Mouse (Mus musculus): Measurements from ENCODE around the gene Asah2. TPM values are rescaled to one million over a fixed set of nuclear protein-coding genes. Genes with fewer than 3 reads are reported as not detected.
A peak's percentile ranks its signal among the peaks of the same experiment; 100 is the strongest.

Asah2 gene
- total and polyA plus RNA-seq, 2 experiments from 2014 or later: 0.44 to 2.6 TPM

- H3K36me3 ChIP-seq (ENCODE audit: insufficient read depth): no peaks in the 10 kb centered on the region
- no peak overlapping the region for H3K9ac ChIP-seq
- no peak overlapping the region for H3K27ac ChIP-seq (ENCODE audit: low read depth, low read length)
- no peak overlapping the region for H3K4me2 ChIP-seq (ENCODE audit: low read depth)
- no peak overlapping the region for H3K4me3 ChIP-seq (ENCODE audit: low read depth, low read length)
- no peaks in the 10 kb centered on the region for H3K4me1 ChIP-seq (ENCODE audit: insufficient read depth)
- 83% methylated on average over 2 of the region's 2 CpGs for WGBS
- no peaks in the 10 kb centered on the region for H3K27me3 ChIP-seq (ENCODE audit: insufficient read depth, low read length)
- no peaks in the 10 kb centered on the region for H3K9me3 ChIP-seq (ENCODE audit: low read length)
- no peak for DNase-seq
- ATAC-seq: no peak
- no peak for TF ChIP-seq CTCF (IDR thresholded peaks at IDR 0.05; ENCODE audit: low read depth)
These were observed 132.1 kb downstream of the Asah2 start for GRCm38 (mm10) chr19:31975882-31976281.

- no peaks in the 10 kb centered on the region for H3K9me3 ChIP-seq (ENCODE audit: low read length)
- peak; percentile 98 for ATAC-seq
- H3K27ac ChIP-seq (ENCODE audit: low read depth, low read length): no peak overlapping the region
- no peak overlapping the region for H3K9ac ChIP-seq
- WGBS: 9% methylated on average over 6 of the region's 6 CpGs
- no peaks in the 10 kb centered on the region for H3K4me1 ChIP-seq (ENCODE audit: insufficient read depth)
- no peaks in the 10 kb centered on the region for H3K27me3 ChIP-seq (ENCODE audit: insufficient read depth, low read length)
- no peaks in the 10 kb centered on the region for H3K36me3 ChIP-seq (ENCODE audit: insufficient read depth)
- peak; percentile 98 for TF ChIP-seq CTCF (IDR thresholded peaks at IDR 0.05; ENCODE audit: low read depth)
- no peak overlapping the region for H3K4me2 ChIP-seq (ENCODE audit: low read depth)
- H3K4me3 ChIP-seq (ENCODE audit: low read depth, low read length): no peak overlapping the region
- peak; percentile 94 for DNase-seq
These were observed 136.0 kb downstream of the Asah2 start for GRCm38 (mm10) chr19:31971998-31972397.

- no peak overlapping the region for H3K27ac ChIP-seq (ENCODE audit: low read depth, low read length)
- no peak overlapping the region for H3K4me3 ChIP-seq (ENCODE audit: low read depth, low read length)
- no peak for TF ChIP-seq CTCF (IDR thresholded peaks at IDR 0.05; ENCODE audit: low read depth)
- H3K27me3 ChIP-seq (ENCODE audit: insufficient read depth, low read length): no peaks in the 10 kb centered on the region
- H3K9ac ChIP-seq: no peak overlapping the region
- ATAC-seq (no peak), DNase-seq (no peak)
- 55% methylated on average over 3 of the region's 3 CpGs for WGBS
- no peaks in the 10 kb centered on the region for H3K36me3 ChIP-seq (ENCODE audit: insufficient read depth)
- H3K4me2 ChIP-seq (ENCODE audit: low read depth): no peak overlapping the region
- no peaks in the 10 kb centered on the region for H3K4me1 ChIP-seq (ENCODE audit: insufficient read depth)
- H3K9me3 ChIP-seq (ENCODE audit: low read length): no peaks in the 10 kb centered on the region
These were observed 136.6 kb downstream of the Asah2 start for GRCm38 (mm10) chr19:31971405-31971804.

GRCm38 (mm10) chr19:31967933-31968532 lies 140.0 kb downstream of the Asah2 start:
- DNase-seq (peak; percentile 54), ATAC-seq (peak; percentile 55)
- 72% methylated on average over 5 of the region's 5 CpGs for WGBS
- Histone ChIP-seq H3K36me3 (ENCODE audit: insufficient read depth) (no peaks in the 10 kb centered on the region), H3K27me3 (ENCODE audit: insufficient read depth, low read length) (no peaks in the 10 kb centered on the region), H3K4me2 (ENCODE audit: low read depth) (no peak overlapping the region), H3K4me1 (ENCODE audit: insufficient read depth) (no peaks in the 10 kb centered on the region), H3K27ac (ENCODE audit: low read depth, low read length) (no peak overlapping the region), H3K9ac (no peak overlapping the region), H3K9me3 (ENCODE audit: low read length) (no peaks in the 10 kb centered on the region), H3K4me3 (ENCODE audit: low read depth, low read length) (no peak overlapping the region)
- peak; percentile 53 for TF ChIP-seq CTCF (IDR thresholded peaks at IDR 0.05; ENCODE audit: low read depth)

- Histone ChIP-seq H3K27ac (ENCODE audit: low read depth, low read length) (no peak overlapping the region), H3K9ac (no peak overlapping the region), H3K4me2 (ENCODE audit: low read depth) (no peak overlapping the region), H3K4me1 (ENCODE audit: insufficient read depth) (no peaks in the 10 kb centered on the region), H3K9me3 (ENCODE audit: low read length) (no peaks in the 10 kb centered on the region), H3K36me3 (ENCODE audit: insufficient read depth) (no peaks in the 10 kb centered on the region), H3K27me3 (ENCODE audit: insufficient read depth, low read length) (no peaks in the 10 kb centered on the region), H3K4me3 (ENCODE audit: low read depth, low read length) (no peak overlapping the region)
- 64% methylated on average over 3 of the region's 3 CpGs for WGBS
- no peak for DNase-seq
- ATAC-seq: no peak
- TF ChIP-seq CTCF (IDR thresholded peaks at IDR 0.05; ENCODE audit: low read depth): no peak
These were observed 144.9 kb downstream of the Asah2 start for GRCm38 (mm10) chr19:31963147-31963546.

GRCm38 (mm10) chr19:31960434-31960833 lies 147.6 kb downstream of the Asah2 start:
- no peak for DNase-seq

GRCm38 (mm10) chr19:31956359-31956758 lies 151.7 kb downstream of the Asah2 start:
- 73% methylated on average over 2 of the region's 2 CpGs for WGBS
- no peak for TF ChIP-seq CTCF (IDR thresholded peaks at IDR 0.05; ENCODE audit: low read depth)
- no peaks in the 10 kb centered on the region for H3K27me3 ChIP-seq (ENCODE audit: insufficient read depth, low read length)
- no peaks in the 10 kb centered on the region for H3K4me1 ChIP-seq (ENCODE audit: insufficient read depth)
- no peak overlapping the region for H3K27ac ChIP-seq (ENCODE audit: low read depth, low read length)
- no peak overlapping the region for H3K4me2 ChIP-seq (ENCODE audit: low read depth)
- no peak overlapping the region for H3K4me3 ChIP-seq (ENCODE audit: low read depth, low read length)
- H3K9me3 ChIP-seq (ENCODE audit: low read length): no peaks in the 10 kb centered on the region
- DNase-seq: no peak
- no peaks in the 10 kb centered on the region for H3K36me3 ChIP-seq (ENCODE audit: insufficient read depth)
- no peak for ATAC-seq
- no peak overlapping the region for H3K9ac ChIP-seq

More at GRCm38 (mm10) chr19:31960434-31960833, 147.6 kb downstream of the Asah2 start:
- no peak for TF ChIP-seq CTCF (IDR thresholded peaks at IDR 0.05; ENCODE audit: low read depth)
- Histone ChIP-seq H3K9ac (no peak overlapping the region), H3K27me3 (ENCODE audit: insufficient read depth, low read length) (no peaks in the 10 kb centered on the region), H3K27ac (ENCODE audit: low read depth, low read length) (no peak overlapping the region), H3K4me2 (ENCODE audit: low read depth) (no peak overlapping the region), H3K36me3 (ENCODE audit: insufficient read depth) (no peaks in the 10 kb centered on the region), H3K4me3 (ENCODE audit: low read depth, low read length) (no peak overlapping the region), H3K9me3 (ENCODE audit: low read length) (no peaks in the 10 kb centered on the region), H3K4me1 (ENCODE audit: insufficient read depth) (no peaks in the 10 kb centered on the region)
- ATAC-seq: no peak
- WGBS: 95% methylated on average over 2 of the region's 2 CpGs
